Mouse (Mus musculus): ENCODE data around the gene Armh1.

The Armh1 gene

GRCm38 (mm10) chr4:117251801-117252316 lies at the start of gene Armh1, which contains the start of gene Tmem53:
Armh1 (minus strand) TSS chr4:117252125.
Tmem53 (plus strand) TSS chr4:117251951.
- peak; percentile 83 for DNase-seq (ENCODE audit: low read depth)

DNA sequence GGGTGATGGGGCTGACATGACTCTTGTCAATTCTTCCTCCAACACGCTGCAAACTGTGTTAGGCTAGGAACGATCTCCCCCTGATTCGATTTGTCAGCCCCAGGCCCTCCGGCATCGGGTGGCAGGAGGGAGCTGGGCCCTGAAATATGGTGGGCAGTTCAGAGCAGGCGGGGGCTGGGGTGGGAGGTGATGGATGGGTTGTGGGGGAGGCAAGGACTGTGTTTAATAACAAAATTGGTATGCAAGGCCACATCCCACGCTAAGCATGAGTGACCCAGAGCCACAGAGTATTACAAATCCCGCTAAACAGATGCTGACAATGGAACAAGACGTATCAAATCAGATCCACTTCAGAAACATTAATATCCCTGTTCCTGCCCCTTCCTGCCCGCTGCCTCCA lies 48.0 kb upstream of the Armh1 start:
- no peak for DNase-seq (ENCODE audit: low read depth)

GRCm38 (mm10) chr4:117297819-117298218 lies 45.9 kb upstream of the Armh1 start:
- no peak for DNase-seq (ENCODE audit: low read depth)

GRCm38 (mm10) chr4:117296849-117297593 lies 45.1 kb upstream of the Armh1 start:
- DNase-seq (ENCODE audit: low read depth): no peak

DNA sequence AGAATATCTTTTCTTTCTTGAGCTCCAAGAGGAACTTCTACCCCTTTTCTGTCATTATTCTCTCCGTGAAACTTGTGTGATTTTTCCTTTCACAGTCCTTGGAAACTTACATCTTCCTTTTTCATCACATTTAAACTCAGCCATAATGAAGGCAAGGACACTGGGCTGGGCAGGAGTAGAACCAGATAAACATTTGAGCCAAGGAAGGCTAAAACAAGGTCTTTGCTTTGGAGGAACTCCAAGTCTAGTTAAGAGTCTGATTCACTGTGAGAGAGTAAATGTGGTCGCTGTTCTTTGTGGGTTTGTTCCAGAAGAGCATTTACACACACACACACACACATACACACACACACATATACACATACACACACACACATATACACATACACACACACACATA lies 39.8 kb upstream of the Armh1 start:
- DNase-seq (ENCODE audit: low read depth): no peak

- DNase-seq (ENCODE audit: low read depth): peak; percentile 63
Measured at GRCm38 (mm10) chr4:117288927-117289801, 37.2 kb upstream of the Armh1 start.

DNA sequence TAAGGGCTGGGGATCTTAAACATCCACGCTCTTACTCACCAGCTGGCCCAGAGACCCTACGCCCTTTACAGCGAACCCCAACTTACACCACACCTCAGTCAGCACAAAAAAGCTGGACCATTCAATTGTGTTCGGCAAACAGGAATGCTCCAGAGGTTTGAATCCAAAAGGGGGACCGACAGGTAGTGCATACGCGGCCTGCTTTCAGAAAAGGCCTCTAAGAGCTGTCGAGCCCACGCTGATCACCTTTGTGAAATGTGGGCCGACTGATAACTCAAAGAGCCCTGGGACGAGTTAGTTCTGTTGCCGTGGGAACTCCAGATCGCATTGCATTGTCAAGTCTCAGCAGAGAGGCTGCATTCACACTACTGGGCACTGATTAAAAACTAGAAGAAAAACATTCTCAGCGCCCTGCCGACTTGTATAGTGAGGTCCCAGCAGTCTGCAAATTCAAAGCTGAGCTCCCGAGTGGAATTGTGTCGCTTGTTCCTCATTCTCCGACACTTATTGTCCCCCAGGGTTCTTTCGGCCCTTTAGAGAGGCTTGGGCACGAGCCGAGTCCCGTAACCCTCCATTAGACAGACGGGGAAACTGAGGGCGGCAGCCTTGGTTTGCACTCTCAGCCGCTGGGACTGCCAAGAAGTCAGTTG lies 36.5 kb upstream of the Armh1 start:
- no peak for DNase-seq (ENCODE audit: low read depth)

- DNase-seq (ENCODE audit: low read depth): no peak
Measured at GRCm38 (mm10) chr4:117284363-117284762, 32.4 kb upstream of the Armh1 start.

DNA sequence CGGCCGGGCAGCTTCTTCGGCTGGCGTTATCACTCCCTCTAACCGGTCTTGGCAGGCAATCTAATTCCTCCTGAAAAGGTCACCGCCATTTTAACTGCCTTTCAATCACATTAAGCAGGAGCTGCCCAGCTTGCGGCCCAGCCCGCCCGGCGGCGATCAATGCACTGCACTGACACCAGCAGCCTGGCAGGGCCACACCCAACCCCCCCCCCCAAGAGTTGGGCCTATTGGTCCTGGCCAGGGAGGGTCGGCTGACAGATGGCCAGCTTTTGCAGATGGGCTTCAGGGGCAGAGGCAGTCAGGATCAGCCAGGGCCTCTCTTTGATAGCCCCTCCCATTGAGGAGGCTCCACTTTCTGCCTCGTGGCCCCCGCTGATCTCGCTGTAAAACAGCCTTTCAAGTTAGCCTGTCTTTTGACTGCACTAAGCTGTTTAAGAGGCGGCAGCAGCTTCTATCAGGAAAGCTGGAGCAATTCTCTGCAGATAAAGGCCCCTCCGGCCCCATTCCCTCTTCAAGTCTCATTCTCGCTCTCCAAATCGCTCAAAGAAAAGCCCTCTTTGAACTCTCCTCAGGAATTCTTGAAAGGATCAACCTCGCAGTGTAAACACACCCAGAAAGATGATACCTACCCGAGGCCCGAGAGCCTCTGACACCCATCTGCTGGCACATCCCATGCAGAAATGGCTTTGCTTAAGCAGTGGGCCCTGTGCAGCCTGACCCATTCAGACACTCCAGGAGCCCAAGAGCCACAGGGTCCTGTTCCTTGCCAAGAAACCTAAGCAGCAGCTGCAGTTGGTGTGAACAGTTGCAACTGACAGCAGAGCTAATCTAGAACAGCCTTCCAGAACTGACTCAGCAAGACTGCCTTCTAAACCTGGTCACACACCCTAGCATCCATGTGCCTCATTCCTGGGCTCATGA lies 31.6 kb upstream of the Armh1 start:
- DNase-seq (ENCODE audit: low read depth): no peak

DNA sequence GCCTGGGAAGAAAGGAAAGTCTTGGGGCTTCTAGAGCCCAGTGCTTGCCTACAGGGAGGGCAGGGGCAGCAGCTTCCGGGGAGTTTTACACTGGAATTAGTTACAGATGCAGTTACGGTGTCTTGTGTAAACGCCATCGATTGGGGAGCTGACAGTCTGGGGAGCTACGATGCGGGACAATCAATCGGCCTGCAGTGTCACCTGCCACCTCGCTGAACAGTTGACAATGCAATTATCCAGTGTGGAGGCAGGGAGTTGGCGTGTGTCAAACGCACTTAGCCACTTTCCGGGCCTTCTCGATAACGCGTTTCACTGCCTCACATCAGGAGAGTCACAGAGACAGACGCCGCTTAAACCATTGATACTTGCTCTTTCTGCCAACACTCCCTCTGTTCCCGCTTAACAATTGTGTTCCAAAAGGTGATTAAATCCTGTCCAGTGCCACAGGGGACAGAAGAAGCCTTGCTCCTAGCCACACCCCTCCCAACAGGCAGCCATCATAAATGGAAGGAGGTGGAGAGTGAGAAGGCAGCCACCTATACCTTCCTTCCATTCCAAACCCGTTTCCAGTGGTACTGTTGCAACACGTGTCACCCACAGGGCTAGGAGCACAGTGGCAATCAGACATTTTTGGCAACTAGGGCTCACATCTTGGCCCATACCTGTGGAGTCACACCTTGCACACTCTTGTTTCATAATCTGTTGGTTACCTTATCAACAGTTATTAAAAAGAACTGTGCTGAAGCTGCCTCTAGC lies 29.3 kb upstream of the Armh1 start:
- DNase-seq (ENCODE audit: low read depth): no peak

- no peak for DNase-seq (ENCODE audit: low read depth)
Measured at GRCm38 (mm10) chr4:117280397-117280930, 28.5 kb upstream of the Armh1 start.

- DNase-seq (ENCODE audit: low read depth): no peak
Measured at GRCm38 (mm10) chr4:117279253-117279642, 27.3 kb upstream of the Armh1 start.

DNA sequence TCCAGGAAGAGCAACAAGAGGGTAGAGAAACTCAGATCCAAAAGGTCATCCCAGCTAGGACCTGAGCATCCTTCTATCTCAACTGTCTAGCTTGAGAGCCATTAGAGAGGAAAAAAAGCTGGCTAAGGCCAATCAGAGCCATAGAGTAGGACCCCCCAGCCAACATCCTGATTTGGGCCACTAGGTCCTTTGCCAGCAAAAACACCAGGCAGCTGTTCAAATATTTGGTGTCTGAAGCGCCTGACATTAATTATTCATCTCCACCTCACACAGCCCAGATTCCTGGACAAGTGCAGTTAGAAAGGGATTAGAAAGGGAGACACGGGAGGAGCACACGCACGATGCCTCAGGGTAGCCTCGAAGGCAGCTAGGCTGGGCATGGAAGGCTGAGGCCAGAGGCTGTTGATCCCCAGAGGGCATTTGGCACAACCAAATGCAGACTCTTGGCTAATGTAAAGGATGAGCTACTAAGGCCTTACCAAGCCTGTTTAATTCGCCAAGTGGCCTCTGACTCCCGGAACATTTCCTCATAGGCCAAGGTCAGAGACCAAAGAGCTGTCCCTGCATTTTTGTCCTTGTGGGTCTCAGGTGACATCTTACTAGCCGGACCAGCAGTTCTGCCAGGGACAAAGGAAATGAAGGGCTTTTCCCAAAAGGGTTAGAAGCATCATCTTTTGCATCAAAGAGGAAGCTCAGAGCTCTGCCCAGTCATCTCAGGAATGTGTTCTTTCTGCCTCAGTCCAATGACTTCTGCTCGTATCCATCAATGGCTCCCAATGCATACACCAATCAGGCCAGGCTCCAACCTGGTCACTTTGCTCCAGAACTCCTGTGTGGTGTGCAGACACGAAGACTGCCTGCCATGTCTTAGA lies 26.7 kb upstream of the Armh1 start:
- no peak for DNase-seq (ENCODE audit: low read depth)

DNA sequence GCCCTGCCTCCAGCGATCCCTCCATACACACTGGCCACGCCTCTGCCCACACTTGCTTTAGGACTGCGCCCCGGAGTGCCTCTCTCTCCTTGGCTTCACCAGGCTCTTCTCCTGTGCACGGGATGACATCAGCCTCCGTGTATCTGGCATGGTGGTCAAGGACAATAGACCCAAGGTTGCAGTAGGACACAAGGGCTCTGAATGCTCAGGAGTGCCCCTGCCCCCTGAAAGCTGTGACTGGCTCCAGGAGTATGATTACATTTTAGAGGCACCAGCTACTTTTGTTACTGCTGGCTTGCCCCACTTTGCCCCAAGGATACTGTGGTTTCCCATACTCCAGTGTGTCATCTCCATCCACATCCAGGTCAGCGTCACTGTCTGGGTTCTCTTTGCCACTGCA lies 25.8 kb upstream of the Armh1 start:
- DNase-seq (ENCODE audit: low read depth): no peak

DNA sequence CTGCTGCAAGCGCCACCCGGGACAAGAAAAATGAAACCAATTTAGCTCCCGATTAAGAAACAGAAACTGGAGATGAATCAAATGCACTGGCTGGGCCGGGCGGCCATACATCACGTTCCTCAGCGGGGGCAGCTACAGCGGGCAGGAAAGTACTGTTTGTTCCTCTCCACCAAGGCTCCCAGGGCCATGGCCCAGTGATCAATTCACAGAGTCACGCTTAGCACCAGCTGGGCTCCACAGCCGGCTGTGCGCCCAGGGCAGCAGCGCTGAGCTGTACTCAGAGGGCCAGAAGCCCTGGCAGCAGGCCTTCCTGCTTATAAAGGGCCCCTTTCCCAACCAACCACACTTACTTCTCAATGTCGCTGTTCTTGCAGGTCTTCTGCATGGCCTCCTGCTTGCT lies 25.1 kb upstream of the Armh1 start:
- DNase-seq (ENCODE audit: low read depth): no peak

DNA sequence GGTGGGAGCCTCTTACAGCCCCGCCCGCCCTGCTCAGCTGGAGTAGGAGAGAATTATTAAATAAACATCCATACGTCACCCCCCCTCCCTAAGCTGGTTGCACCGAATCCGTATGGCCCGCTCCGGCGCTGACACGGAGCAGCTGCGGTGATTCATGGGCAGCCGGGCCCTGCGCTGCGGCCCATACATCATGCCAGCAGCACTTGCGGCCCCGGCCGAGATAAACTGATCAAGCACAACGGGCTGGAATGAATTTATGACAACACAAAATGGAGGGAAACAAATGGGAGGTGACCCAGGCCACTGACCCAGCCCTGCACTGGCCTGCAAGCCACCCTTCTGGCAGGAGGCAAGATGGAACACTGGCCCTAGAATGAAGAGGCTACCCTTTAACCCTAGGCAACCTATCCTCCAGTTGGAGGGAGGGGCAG lies 24.4 kb upstream of the Armh1 start:
- no peak for DNase-seq (ENCODE audit: low read depth)

DNA sequence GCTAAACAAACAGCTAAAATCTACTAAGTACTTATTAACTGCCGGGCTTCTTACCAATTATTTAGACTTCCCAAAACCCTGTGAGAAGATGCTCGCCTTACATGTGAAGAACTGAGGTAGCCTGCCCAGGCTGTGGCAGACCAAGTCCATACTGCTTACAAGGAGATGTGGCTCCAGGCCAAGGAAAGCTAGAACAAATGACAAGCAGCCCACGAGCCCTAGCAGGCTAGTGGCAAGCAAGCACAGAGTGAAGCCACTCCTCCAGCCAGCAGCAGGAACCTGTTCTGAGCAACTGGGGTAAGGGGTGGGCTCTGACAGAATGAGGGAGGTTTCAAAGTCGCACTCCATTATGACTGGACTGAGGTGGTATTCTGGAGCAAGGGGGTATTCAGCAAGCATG lies 22.8 kb upstream of the Armh1 start:
- no peak for DNase-seq (ENCODE audit: low read depth)

GRCm38 (mm10) chr4:117272459-117272858 lies 20.5 kb upstream of the Armh1 start:
- no peak for DNase-seq (ENCODE audit: low read depth)

DNA sequence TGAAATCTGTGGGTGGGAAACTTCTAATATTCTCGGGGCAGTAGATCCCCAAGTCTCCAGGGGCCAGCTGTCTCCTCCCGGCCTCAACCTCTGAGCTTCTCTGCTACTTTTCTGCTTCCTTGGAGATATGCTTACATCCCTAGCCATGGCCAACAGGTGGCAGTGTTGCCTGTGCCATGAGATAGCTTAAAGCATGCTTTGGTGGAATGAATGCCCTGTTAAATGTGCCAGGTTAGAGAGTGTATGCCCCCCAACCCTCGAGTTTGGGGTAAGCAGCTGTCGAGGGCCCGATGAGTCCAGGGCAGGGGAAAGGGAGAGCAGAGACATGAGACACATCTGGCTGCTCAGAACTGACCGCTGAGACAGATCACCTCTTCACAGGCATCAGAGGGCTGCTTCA lies 18.4 kb upstream of the Armh1 start:
- peak; percentile 84 for DNase-seq (ENCODE audit: low read depth)

All from c-Kit-positive CD71-negative TER-119-negative erythroid progenitor cells, embryonic 14.5 days (primary cell).